Mouse (Mus musculus) cerebellum, adult 11-12 months (tissue): ENCODE data around the gene Sap30bp.
A peak's percentile ranks its signal among the peaks of the same experiment; 100 is the strongest.

Experiments used
- DNase-seq: peaks from one replicate; pipeline ENCODE4 v3.0.0; 2022

The Sap30bp gene

DNA sequence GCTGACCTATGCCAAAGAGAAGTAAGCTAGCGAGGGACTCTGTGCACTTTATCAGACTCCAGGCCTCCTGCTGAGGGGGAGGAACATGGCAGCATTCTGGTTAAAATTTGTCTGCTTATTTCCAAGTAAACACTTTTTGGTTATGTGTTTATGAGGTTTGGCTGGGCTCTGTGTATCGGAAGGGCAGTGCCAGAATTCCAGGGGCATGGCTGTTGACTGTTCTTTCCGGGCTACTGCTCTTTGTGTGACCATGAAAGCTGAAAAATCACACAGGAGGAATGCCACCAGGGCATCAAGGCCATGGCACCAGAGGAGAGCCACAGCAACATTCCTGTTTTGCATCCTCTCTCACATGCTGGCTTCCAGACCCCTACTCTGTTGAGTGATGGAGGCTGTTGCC, 27.0 kb upstream of the Sap30bp start:
- no peak for DNase-seq

DNA sequence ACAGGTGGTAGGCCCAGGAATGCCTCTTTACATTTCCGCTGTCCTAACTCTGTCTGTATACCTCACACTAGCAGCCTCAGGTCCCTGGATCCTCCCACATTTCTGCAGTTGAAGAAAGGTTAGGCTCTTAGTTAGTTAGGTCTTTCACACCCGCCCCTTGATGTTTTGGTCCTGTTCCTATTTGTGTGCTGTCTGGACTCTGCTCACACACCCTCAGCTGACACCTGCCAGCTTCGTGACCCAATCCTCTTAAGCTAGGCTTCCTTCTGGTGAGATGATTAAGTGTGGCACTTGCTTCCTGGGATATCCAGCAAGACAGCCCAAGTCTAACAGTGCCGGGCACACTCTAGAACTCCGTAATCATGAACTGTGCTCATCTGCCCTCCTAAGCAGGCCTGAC, 26.6 kb upstream of the Sap30bp start:
- no peak for DNase-seq

DNA sequence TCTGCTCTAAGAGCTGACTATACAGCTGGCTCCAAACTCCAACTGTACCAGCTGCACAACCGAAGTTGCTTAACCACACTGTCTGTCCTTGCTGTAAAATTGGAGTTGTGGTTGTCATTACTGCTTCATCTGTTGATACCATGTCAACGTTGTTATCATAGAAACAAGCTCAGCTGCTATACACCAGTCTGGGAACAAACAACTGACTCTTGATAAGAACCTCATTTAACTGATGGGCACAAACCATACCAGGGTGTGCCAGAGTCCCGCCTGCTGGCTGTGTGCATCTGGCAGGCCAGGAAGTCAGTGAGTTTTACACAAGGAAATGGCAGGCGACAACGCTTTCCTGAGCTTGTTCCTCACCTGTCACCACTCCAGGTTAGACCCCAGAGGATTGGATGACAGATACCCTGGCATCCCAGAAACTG, 21.9 kb upstream of the Sap30bp start:
- DNase-seq, result no peak

DNA sequence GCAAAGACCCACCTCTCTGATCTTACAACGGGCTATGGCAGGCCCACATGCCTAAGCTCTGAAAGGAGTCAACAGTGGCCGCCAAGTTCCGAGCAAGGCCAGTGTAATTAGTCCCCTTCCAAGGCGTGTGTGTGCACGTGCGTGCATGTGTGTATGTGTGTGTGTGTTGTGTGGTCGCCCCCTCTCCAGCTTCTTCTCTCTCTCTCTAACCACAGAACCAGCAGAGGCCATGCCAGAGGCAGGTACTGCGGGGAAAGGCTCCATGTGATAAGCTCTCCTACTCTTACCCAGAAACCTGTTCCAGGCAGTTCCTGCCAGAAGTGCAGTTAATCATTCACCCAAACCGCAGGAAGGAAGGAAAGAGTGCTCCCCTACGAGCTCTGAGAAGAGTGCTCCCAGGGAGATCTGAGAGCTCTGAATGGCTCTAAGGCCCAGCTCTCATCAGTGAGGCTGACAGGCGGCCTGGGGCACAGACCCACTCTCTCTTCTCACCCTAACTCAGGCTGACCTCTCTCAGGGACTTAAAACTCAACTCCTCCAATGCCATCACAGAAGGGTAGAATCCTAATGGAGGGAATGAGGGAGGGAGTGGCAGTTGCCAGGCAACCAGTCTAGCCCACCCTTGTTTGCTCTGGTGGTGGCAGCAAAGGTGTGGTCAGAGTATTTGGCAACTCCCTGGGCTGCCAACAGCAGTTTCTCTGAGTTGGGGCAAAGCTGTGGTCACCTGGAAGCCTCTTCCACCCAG, 21.3 kb upstream of the Sap30bp start, which contains the start of gene Smim6:
TSS of gene Smim6 (plus strand) at position 386 of the 745 bp plus-strand sequence.
- DNase-seq, result no peak

DNA sequence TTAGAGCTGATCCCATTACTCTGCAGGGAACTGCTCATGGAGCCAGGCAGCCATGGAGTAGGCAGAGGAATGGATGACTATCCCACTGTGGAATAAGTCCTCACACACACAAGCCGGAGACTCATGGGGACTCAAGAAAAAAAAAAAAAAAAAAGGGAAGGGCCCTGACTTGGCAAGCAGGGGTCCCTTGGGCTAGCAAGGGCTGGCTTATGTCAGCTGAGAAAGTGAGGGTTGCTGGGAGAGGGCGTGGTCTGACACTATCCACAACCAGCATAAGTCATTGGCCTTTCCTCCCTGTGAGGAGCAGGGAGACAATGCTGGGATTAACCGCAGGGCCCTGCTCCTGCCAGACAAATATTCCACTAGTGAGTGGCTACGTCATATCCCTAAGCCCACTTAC, 16.5 kb upstream of the Sap30bp start:
- no peak for DNase-seq

DNA sequence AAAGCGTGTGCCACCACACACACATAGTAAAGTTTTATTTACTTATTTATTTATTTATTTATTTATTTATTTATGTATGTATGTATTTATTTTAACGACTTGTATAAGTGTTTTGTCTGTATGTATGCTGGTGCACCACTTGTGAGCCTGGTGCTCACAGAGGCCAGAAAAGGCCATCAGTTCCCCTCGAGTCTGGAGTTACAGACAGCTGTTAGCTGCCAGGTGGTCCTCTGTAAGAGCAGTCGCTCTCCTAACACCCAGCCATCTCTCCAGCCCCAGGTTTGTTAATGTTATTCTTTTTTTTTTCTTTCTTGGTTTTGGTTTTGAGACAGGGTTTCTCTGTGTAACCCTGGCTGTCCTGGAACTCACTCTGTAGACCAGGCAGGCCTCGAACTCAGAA, 14.4 kb upstream of the Sap30bp start:
- no peak for DNase-seq

DNA sequence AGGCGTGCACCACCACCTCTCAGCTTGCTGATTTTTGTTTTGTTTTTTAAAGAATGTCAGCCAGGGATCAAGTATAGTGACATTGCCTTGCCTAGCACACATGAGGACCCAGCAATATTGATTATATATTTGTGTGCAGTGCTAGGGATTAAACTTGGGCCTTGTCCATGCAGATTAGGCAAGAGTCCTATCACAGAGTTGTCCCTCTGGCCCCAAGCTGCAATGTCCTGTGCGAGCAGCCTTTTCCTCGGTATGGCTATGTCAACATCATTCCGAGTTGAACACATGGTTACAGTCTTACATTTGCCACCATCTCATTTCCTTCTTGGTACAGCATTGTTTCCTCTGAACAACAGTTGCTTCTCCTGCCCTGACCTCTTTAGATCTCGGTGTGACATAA, 14.0 kb upstream of the Sap30bp start:
- DNase-seq, result no peak

DNA sequence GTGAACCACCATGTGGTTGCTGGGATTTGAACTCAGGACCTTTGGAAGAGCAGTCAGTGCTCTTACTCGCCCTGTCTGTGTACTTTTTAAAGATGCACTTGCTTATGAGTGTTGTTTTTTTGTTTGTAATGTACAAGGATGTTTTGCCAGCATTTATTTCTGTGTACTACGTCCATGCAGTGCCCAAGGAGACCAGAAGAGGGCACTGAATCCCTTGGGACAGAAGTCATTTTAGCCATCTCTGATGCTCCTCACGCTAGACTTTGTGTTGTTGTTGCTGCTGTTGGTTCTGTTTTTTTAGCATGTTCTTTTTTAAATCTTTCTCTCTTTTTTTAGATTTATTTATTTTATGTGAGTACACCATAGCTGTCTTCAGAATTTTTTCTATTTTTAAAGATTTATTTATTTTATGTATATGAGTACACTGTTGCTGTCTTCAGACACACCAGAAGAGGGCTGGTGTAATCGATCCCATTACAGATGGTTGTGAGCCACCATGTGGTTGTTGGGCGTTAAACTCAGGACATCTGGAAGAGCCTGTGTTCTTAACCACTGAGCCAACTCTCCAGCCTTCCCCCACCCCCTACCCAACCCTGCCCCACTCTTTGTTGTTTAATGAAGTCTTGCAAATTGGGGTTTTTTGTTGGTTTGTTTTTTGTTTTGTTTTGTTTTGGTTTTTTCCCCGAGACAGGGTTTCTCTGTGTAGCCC, 12.8 kb upstream of the Sap30bp start:
- DNase-seq, result peak; percentile 27

DNA sequence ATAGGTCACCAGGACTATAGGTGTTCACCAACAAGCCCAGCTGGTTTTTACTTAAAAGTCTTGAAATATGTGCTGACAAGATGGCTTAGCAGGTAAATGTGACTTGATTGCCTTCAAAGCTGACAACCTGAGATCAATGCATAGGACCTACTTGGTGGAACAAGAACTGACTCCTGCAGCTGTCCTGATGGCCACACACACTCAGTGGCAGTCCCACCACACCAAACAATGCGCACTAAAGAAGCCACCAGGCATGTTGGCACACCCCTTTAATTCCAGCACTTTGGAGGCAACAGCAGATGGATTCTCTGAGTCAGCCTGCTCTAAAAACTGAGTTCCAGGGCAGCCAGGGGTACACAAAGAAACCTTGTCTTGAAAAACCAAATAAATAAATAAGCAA, 11.1 kb upstream of the Sap30bp start:
- DNase-seq, result no peak

DNA sequence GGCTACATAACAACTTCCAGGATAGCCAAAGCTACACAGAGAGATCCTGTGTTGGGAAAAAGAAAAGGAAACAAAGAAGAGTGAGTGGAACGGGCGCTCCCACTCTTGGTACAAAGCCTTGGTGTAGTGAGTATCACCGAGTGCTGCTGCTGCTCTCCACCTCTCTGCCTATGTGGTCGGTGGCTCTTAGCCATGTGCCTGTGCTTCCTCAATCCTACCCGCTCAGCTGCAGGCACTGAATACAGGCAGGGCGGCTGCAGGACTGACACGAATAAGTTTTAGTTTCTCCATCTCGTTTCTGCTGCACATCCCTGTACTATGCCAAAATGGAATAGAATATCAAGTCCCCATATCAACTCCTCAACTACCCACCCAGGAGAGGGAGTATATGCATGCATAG, 4.1 kb upstream of the Sap30bp start:
- no peak for DNase-seq

DNA sequence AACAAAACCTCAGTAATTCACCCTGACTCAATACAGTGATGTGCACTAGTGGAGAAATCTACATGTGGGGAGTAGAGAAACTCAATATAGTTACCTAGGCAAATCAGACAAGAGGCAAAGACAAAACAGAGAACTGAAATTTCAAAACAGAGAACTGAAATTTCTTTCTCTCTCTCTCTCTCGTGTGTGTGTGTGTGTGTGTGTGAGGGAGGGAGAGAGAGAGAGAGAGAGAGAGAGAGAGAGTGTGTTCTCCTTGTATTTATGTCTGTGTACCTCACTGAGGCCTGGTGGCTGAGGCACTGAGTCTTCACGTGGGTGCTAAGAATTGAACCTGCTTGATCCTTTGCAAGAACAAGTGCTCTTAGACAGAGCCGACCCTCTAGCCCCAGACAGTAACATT, 3.3 kb upstream of the Sap30bp start:
- DNase-seq, result no peak

DNA sequence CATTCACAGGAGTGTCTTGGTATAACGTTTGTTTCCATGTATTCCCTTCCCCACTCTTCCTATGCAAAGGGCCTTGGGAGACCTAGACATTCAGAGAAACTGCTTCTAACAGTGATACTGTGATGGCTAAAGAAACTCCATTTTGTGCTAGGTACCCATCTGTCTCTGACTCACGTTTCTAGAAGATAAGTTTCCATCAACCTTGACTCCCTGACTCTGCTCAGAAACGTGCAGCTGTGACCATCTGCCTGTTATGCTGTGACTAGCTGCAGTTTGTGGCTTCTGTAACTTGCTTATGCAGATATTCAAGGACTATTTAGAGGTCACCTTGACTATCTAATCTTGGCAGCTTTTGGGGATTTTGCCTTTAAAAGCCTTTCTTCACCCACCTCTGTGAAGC, 1.8 kb upstream of the Sap30bp start:
- DNase-seq, result no peak

DNA sequence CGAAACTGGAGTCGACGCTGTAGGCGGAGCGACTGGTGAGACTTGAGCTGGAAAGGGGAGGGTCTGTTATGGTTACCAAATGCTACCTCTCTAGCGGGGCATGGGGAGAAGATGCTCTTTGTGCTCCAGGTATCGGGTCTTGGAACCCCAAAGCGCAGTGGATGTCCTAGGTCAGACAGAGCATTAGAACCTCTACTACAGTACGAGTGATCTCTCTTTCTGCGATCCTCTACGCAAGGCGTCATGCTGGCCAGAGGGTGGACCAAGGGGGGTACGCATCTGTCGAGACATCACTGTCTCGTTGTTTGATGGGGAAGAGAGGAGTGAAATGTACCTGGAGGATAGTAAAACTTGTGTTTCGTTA, 647 bp downstream of the Sap30bp start:
- DNase-seq, result no peak

DNA sequence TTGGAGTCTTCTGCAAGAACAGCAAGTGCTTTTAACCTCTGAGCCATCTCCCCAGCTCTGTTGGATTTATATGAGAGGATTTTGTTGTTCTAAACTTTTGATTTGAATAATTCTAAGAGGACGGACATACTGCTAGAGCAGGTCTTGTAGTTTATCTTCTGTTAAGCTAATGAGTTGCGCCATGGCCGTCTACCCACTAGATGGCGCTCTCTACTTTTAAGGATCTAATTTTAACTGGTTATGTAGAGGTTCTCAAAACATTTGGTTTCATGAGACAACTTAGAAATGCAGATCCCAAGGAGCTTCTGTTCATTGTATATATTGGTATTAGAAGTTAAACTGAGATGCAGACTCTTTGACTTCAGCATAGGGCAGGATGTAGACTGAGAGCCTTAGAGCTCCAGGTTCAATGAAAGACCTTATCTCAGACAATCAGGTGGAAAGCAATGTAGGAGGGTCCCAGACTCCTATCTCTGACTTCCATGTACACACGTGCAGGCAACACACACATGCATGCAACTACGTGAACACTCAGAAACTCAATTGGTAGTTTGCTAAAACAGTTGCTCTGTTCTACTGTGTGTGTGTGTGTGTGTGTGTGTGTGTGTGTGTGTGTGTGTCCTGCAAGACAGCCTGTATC, 6.7 kb downstream of the Sap30bp start:
- DNase-seq, result peak; percentile 46

DNA sequence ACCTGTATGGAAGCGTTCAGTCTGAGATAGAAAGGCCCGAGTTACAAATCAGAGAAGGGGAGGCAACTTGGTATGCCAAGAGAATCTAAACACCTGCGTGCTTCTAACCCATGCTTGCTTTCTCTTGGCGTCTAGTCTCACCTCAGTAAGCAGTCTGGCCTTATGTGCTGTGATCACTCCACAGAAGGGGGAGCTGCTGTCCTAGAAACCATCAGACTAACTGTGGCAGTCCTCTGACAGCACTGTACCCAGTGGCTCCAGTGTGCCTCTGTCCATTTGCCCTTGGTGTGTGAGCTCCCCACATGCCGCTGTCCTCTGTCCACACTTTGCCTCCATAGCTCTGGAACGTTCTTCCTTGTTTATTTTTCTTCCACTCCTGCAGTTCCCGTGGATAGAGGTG, 8.9 kb downstream of the Sap30bp start:
- DNase-seq, result no peak

DNA sequence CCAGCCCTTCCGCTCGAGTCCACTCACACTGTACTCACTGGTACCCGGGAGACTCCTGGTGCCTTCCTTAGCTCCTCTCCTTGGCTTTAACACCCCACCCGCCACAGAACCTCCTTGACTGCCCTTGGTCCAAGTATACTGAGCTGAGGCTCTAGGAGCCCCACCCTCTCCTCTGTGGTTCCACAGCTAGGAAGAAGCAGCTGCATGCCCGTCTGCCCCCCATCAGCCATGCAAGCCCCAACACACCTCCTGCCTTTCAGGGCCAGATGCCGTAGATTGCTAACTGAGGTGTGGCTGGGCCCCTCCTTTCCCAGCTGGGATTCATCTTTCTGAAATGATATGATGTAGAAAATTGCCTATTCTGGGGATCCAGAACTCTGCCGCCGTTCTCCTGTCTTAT, 12.2 kb downstream of the Sap30bp start:
- no peak for DNase-seq

DNA sequence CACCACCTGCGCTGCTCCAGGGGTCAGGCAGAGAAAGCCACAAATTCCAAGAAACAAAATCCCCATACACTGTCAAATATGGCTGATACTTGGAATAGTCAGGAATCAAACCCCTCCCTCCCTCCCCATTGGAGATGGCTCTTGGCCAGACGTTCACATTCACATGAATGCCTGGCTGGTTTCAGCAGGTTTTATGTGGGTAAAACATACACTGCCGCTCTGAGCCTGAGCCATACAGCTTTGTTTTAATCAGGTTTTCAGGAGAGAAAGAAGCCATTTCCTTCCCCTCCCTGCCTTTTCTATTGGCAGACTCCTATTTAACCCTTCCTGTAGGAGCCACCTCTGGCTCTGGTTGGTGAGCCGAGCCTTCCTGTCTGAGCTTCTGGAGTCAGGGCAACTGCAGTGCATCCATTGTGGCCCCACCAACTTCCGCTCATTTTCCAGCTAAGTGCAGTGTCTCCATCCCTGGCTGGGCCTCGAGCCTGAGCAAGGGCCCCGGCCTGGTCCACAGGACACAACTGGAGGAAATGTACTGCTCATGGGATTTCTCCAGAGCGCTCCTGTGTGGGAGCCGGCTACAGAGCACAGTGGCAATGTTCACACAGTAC, 13.2 kb downstream of the Sap30bp start:
- DNase-seq, result no peak

DNA sequence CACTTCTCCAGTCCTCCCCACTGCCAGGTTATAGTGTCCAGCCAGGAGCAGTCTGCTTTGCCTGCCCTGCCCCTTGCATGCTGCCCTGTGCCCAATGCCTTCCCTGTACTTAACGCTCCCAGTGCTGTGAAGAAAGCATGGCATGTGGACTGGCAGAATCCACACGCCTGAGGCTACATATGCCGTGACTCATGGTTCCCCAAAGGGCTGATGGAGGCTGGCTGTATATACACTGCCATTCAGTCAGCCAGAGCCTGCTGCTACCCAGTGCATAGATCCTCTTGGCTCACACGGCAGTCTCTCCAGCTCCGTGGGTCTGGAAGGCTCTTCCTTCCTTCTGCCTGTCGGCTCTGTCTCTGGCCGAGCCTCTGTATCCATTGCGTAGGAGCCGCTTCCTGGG, 15.2 kb downstream of the Sap30bp start:
- no peak for DNase-seq

DNA sequence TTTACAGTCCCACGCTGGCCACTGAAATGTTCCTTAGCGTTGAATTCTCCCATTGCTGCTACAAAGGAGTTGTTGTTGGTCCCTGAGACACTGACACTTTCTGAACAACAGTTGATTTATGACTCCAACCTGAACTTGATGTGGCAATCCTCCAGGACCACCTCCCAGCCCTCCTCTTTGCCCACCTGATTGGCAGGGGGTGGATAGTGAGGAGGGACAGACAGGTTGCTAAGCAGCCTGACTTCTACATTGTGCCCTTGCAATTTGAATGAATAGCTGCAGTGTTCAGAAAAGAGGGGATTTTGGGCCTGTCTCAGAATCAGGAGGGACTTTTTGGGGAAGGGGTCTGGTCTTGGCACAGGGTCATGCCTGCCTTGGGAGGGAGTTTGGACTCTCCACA, 17.6 kb downstream of the Sap30bp start:
- DNase-seq, result no peak

DNA sequence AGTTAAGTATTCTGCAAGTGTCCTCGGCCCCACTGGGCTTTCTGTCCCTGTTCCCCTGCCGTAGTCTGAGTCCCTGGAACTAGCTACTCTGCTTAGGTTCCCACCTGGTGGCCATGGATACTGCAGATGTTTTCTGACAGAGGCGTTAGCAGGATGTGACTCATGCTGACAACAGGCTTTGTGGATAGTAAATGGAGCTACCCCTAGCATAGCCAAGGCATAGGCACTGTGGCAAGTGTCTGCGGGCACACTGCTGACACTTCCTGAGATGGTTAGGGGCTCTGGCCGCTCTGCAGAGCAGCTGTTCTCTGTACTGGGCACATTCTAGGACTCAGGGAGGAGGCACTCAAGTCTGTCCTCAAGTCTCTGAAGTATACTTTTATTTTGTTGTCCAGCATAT, 21.6 kb downstream of the Sap30bp start:
- DNase-seq, result no peak

DNA sequence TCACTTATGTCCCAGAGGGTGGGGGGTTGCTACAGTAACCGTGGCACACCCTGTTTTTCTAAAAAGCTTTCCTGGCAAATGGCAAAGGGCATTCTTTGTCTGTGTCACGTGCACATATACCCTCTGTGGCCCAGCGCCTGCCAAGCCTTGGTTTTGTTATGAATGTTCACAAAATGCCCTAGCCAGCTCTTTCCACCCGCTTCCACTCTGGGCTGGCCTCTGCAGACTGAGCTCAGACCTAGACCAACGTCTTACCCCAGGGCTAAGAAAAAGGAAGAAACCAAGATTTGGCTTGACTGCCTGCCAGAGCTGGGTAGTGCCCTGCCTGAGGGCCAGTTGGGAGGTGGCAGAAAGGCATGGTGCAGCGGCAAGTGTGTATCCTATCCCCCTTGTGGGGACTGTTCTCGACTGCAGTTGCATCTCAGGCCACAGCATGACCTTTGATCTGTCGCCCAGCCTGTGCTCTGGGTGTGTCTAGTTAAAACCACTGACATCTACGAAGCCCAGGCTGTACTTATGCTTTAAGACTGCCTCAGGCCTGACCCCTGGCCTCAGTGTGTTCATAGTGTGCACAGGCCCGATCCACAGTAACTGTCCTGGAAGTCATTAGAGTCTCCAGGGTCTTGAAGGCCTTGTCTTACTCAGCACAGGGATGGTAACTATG, 22.2 kb downstream of the Sap30bp start:
- no peak for DNase-seq

DNA sequence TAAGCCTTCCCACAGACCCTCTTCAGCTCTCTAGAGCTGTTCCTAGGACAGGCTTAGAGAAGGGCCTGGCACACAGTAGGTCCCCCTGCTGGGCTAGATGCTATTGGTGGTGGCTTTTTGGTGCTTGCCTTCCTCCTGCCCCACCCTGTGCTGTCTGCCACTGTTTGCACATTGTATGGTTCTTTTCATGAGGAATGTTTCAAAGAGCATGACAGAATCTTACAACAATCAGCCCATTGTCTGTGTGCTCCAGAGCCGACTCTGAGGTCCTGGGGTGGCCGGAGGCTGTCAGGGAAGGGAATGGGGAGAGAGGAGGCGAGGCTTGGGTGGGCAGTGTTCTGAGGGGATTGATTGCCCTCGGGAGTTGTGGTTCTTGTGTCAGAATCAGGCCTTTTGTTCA, 23.4 kb downstream of the Sap30bp start:
- DNase-seq, result no peak

DNA sequence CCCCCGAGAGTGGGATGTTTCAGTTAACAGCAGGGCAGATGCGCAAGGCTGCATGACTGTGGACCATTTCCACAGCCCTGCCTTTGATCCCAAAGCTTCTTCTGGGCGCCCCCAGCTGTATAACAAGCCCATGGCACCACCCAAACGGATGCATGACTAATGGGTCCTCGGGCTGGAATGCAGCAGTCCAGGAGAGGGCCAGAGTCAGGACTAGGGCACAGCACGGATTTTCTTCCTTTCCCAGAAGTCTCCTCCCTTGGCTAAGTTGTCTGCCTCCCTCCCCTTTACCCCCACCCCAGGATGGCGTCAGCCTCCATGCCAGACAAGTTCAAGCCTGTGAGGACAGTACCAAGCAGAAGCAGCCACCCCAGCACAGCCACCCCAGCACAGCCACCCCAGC, 24.9 kb downstream of the Sap30bp start:
- no peak for DNase-seq
